Mouse (Mus musculus) G1E (cell line): Measurements from ENCODE around the gene Nsl1. TPM values are rescaled to one million over a fixed set of nuclear protein-coding genes. Genes with fewer than 3 reads are reported as not detected.
A peak's percentile ranks its signal among the peaks of the same experiment; 100 is the strongest.

Experiments
- ATAC-seq: 2 replicates; pipeline ENCODE4 v1.8.0; 2016; ENCODE audit warnings: mild to moderate bottlenecking; ENCODE audit not compliant: insufficient number of reproducible peaks, poor library complexity, low FRiP score, severe bottlenecking; ENCODE audit errors: extremely low read depth
- DNase-seq: peaks from one replicate; pipeline ENCODE4 v3.0.0; 2012; ENCODE audit warnings: low spot score
- H3K27me3 ChIP-seq: 2 replicates; pipeline ENCODE4 v1.6.1; 2012; ENCODE audit warnings: mild to moderate bottlenecking, low read length, inconsistent platforms; ENCODE audit not compliant: insufficient read depth
- H3K36me3 ChIP-seq: replicated peaks from 2 replicates; pipeline ENCODE3; 2012; ENCODE audit warnings: mild to moderate bottlenecking, inconsistent platforms
- H3K4me1 ChIP-seq: 2 replicates; pipeline ENCODE4 v1.6.1; 2012; ENCODE audit warnings: low read depth, low read length, inconsistent platforms, mixed read lengths; ENCODE audit not compliant: insufficient read depth
- H3K4me3 ChIP-seq: 2 replicates; pipeline ENCODE4 v1.5.1; 2012; ENCODE audit warnings: low read depth, mild to moderate bottlenecking, inconsistent platforms, low read length, moderate library complexity, mixed read lengths
- H3K9me3 ChIP-seq: replicated peaks from 2 replicates; pipeline ENCODE4 v1.6.1; 2012; ENCODE audit warnings: inconsistent platforms
- CTCF ChIP-seq: IDR thresholded peaks from 2 replicates; pipeline ENCODE4 v1.5.1; 2012; ENCODE audit warnings: low read depth, low read length, inconsistent platforms, mixed read lengths
- GATA1 ChIP-seq: IDR thresholded peaks from 2 replicates; pipeline ENCODE4 v1.6.1; 2012; ENCODE audit warnings: borderline replicate concordance, low read length, inconsistent platforms, mixed read lengths
- GATA2 ChIP-seq: IDR thresholded peaks from 2 replicates; pipeline ENCODE4 v1.6.1; 2012; ENCODE audit warnings: low read depth, low read length, inconsistent platforms, borderline replicate concordance
- POLR2AphosphoS5 ChIP-seq: IDR thresholded peaks from 2 replicates; pipeline ENCODE4 v1.6.1; 2012; ENCODE audit warnings: low read depth, low read length, inconsistent platforms; ENCODE audit not compliant: insufficient replicate concordance
- TAL1 ChIP-seq: conservative IDR thresholded peaks from 2 replicates; pipeline ENCODE4 v1.6.1; 2012; ENCODE audit warnings: low read depth, low read length, inconsistent platforms, mixed read lengths
- polyA plus RNA-seq: library from polyadenylated mRNA; stranded (reverse); fragments of >175 nt; gene quantifications from 2 replicates; pipeline ENCODE4 v1.2.3, GENCODE M21; 2012
- total RNA-seq, 2 experiments: library from RNA; stranded (forward) in 1 of 2; stranded (reverse) in 1 of 2; fragments of 200-1000 nt in 1 of 2; fragments of >200 nt in 1 of 2; fragmentation: Nextera tagmentation in 1 of 2; gene quantifications; 2 replicates each; pipeline ENCODE4 v1.2.3; 2014 to 2017

Gene Nsl1
- total and polyA plus RNA-seq, 3 experiments, result 13.4 to 22.1 (median 19.4) TPM

GRCm38 (mm10) chr1:191125811-191126638 is 63.2 kb downstream of the Nsl1 start:
- ATAC-seq (peak; percentile 89), DNase-seq (peak; percentile 58)
- TF ChIP-seq GATA2 (no peak), CTCF (0 out of 2 replicates have a peak, but pooled peaks have one; percentile 23)
- H3K4me1 ChIP-seq, result peaks cover 44% of the 10 kb centered on the region
- H3K27me3 ChIP-seq, result no peaks in the 10 kb centered on the region
- peak overlapping the region; percentile 69; the same call in 1 of the 2 replicates for H3K4me3 ChIP-seq
- H3K9me3 ChIP-seq, result peaks cover 11% of the 10 kb centered on the region
- no peaks in the 10 kb centered on the region for H3K36me3 ChIP-seq

GRCm38 (mm10) chr1:191131692-191132091 is 68.9 kb downstream of the Nsl1 start:
- no peak for ATAC-seq
- H3K9me3 ChIP-seq, result peaks cover 11% of the 10 kb centered on the region
- no peaks in the 10 kb centered on the region for H3K27me3 ChIP-seq
- H3K36me3 ChIP-seq, result no peaks in the 10 kb centered on the region
- H3K4me1 ChIP-seq, result peaks cover 33% of the 10 kb centered on the region
- no peak overlapping the region for H3K4me3 ChIP-seq
- no peak for DNase-seq
- TF ChIP-seq POLR2AphosphoS5 (no peak), CTCF (no peak), GATA1 (no peak), TAL1 (no peak), GATA2 (no peak)

- H3K9me3 ChIP-seq, result peaks cover 11% of the 10 kb centered on the region
- H3K27me3 ChIP-seq, result no peaks in the 10 kb centered on the region
- DNase-seq (no peak), ATAC-seq (no peak)
- peaks cover 32% of the 10 kb centered on the region for H3K4me1 ChIP-seq
- TF ChIP-seq GATA1 (no peak), TAL1 (no peak), CTCF (no peak), POLR2AphosphoS5 (no peak), GATA2 (no peak)
- H3K4me3 ChIP-seq, result peak overlapping the region; percentile 45; the same call in 1 of the 2 replicates
- no peaks in the 10 kb centered on the region for H3K36me3 ChIP-seq
Observed at GRCm38 (mm10) chr1:191132240-191132639, 69.4 kb downstream of the Nsl1 start.

GRCm38 (mm10) chr1:191132934-191133333 is 70.1 kb downstream of the Nsl1 start:
- peaks cover 11% of the 10 kb centered on the region for H3K9me3 ChIP-seq
- peaks cover 32% of the 10 kb centered on the region for H3K4me1 ChIP-seq
- DNase-seq, result peak; percentile 71
- TF ChIP-seq TAL1, result peak; percentile 39
- TF ChIP-seq GATA1, result no peak
- no peak for TF ChIP-seq POLR2AphosphoS5
- no peaks in the 10 kb centered on the region for H3K27me3 ChIP-seq
- peak; percentile 96 for ATAC-seq
- peak overlapping the region; percentile 24; the same call in 1 of the 2 replicates for H3K4me3 ChIP-seq
- H3K36me3 ChIP-seq, result no peaks in the 10 kb centered on the region

- DNase-seq (no peak), ATAC-seq (no peak)
- Histone ChIP-seq H3K4me1 (peaks cover 52% of the 10 kb centered on the region), H3K9me3 (no peaks in the 10 kb centered on the region; the same call in 1 of the 2 replicates), H3K4me3 (no peak overlapping the region), H3K27me3 (no peaks in the 10 kb centered on the region), H3K36me3 (no peaks in the 10 kb centered on the region)
- TF ChIP-seq CTCF, result no peak
- no peak for TF ChIP-seq GATA1
- TF ChIP-seq POLR2AphosphoS5, result no peak
- TF ChIP-seq TAL1, result no peak
- no peak for TF ChIP-seq GATA2
Observed at GRCm38 (mm10) chr1:191135406-191135805, 72.6 kb downstream of the Nsl1 start.

Other genes starting within 250 kb of the Nsl1 start
- 12.8 and 16.5 TPM in 2 replicates for gene Rps6kc1, start 151.2 kb upstream of the Nsl1 start, total RNA-seq (2014; fragmentation: Nextera tagmentation)
- 13.3 and 15.2 TPM in 2 replicates for gene Rps6kc1, start 151.2 kb upstream of the Nsl1 start, total RNA-seq (2017)
- 22.8 and 31.4 TPM in 2 replicates for gene Rps6kc1, start 151.2 kb upstream of the Nsl1 start, polyA plus RNA-seq
- gene Angel2, start 137.9 kb upstream of the Nsl1 start, total RNA-seq (2014; fragmentation: Nextera tagmentation), result 37.5 and 43.9 TPM in 2 replicates
- gene Angel2, start 137.9 kb upstream of the Nsl1 start, total RNA-seq (2017), result 39.0 and 43.5 TPM in 2 replicates
- gene Angel2, start 137.9 kb upstream of the Nsl1 start, polyA plus RNA-seq, result 11.2 and 11.4 TPM in 2 replicates
- not detected in 2 replicates for gene Vash2, start 83.7 kb upstream of the Nsl1 start, total RNA-seq (2014; fragmentation: Nextera tagmentation)
- gene Vash2, start 83.7 kb upstream of the Nsl1 start, total RNA-seq (2017), result 0.06 and 0.22 TPM in 2 replicates
- not detected in 2 replicates for gene Vash2, start 83.7 kb upstream of the Nsl1 start, polyA plus RNA-seq
- 18.7 and 20.2 TPM in 2 replicates for gene Flvcr1, start 36.9 kb upstream of the Nsl1 start, total RNA-seq (2014; fragmentation: Nextera tagmentation)
- gene Flvcr1, start 36.9 kb upstream of the Nsl1 start, total RNA-seq (2017), result 21.9 and 22.5 TPM in 2 replicates
- 8.2 and 8.8 TPM in 2 replicates for gene Flvcr1, start 36.9 kb upstream of the Nsl1 start, polyA plus RNA-seq
- not detected in 2 replicates for gene Spata45, start 26.4 kb upstream of the Nsl1 start, total RNA-seq (2014; fragmentation: Nextera tagmentation)
- not detected in 2 replicates for gene Spata45, start 26.4 kb upstream of the Nsl1 start, total RNA-seq (2017)
- gene Spata45, start 26.4 kb upstream of the Nsl1 start, polyA plus RNA-seq, result not detected in 2 replicates
- gene Tatdn3, start 80 bp upstream of the Nsl1 start, total RNA-seq (2014; fragmentation: Nextera tagmentation), result 33.6 and 53.0 TPM in 2 replicates
- 36.8 and 50.0 TPM in 2 replicates for gene Tatdn3, start 80 bp upstream of the Nsl1 start, total RNA-seq (2017)
- gene Tatdn3, start 80 bp upstream of the Nsl1 start, polyA plus RNA-seq, result 0.77 and 1.6 TPM in 2 replicates
- gene Batf3, start 34.8 kb downstream of the Nsl1 start, total RNA-seq (2014; fragmentation: Nextera tagmentation), result not detected in 2 replicates
- 0.11 TPM in 1 of 2 replicates, not detected in the other for gene Batf3, start 34.8 kb downstream of the Nsl1 start, total RNA-seq (2017)
- gene Batf3, start 34.8 kb downstream of the Nsl1 start, polyA plus RNA-seq, result 0.09 TPM in 1 of 2 replicates, not detected in the other
- gene Fam71a, start 101.8 kb downstream of the Nsl1 start, total RNA-seq (2014; fragmentation: Nextera tagmentation), result not detected in 2 replicates
- 0.05 and 0.12 TPM in 2 replicates for gene Fam71a, start 101.8 kb downstream of the Nsl1 start, total RNA-seq (2017)
- not detected in 2 replicates for gene Fam71a, start 101.8 kb downstream of the Nsl1 start, polyA plus RNA-seq
- not detected in 2 replicates for gene Atf3, start 155.0 kb downstream of the Nsl1 start, total RNA-seq (2014; fragmentation: Nextera tagmentation)
- gene Atf3, start 155.0 kb downstream of the Nsl1 start, total RNA-seq (2017), result 0.16 TPM in 1 of 2 replicates, not detected in the other
- not detected in 2 replicates for gene Atf3, start 155.0 kb downstream of the Nsl1 start, polyA plus RNA-seq